Mouse (Mus musculus) neural tube, embryonic 14.5 days (tissue): ENCODE results near the gene Nfatc2. TPM values are rescaled to one million over a fixed set of nuclear protein-coding genes. Genes with fewer than 3 reads are reported as not detected.

ENCODE experiments used
- ATAC-seq: fragments of 200-750 bp; cut with Nextera tagmentation; 2 replicates; pipeline ENCODE4 v1.8.0; 2017; ENCODE audit warnings: low read depth, mild to moderate bottlenecking, moderate TSS enrichment, moderate library complexity
- H3K27ac ChIP-seq: fragments of 300-500 bp; sonication (generic); 2 replicates; pipeline ENCODE4 v1.5.1; 2014; ENCODE audit warnings: low read depth, mild to moderate bottlenecking, control low read depth, low read length, moderate library complexity, mixed read lengths
- H3K27me3 ChIP-seq: fragments of 300-500 bp; sonication (generic); 2 replicates; pipeline ENCODE4 v1.6.1; 2014; ENCODE audit warnings: low read length; ENCODE audit not compliant: control insufficient read depth, insufficient read depth
- H3K36me3 ChIP-seq: fragments of 300-500 bp; sonication (generic); 2 replicates; pipeline ENCODE4 v1.6.1; 2014; ENCODE audit warnings: low read length, mixed read lengths; ENCODE audit not compliant: control insufficient read depth, insufficient read depth
- H3K4me1 ChIP-seq: fragments of 300-500 bp; sonication (generic); 2 replicates; pipeline ENCODE4 v1.6.1; 2014; ENCODE audit warnings: low read length; ENCODE audit not compliant: control insufficient read depth, insufficient read depth
- H3K4me2 ChIP-seq: fragments of 300-500 bp; sonication (generic); 2 replicates; pipeline ENCODE4 v1.6.1; 2014; ENCODE audit warnings: mild to moderate bottlenecking, low read depth, low read length, control low read depth
- H3K4me3 ChIP-seq: fragments of 300-500 bp; sonication (generic); 2 replicates; pipeline ENCODE4 v1.5.1; 2014; ENCODE audit warnings: low read depth, low read length, control low read depth, mixed read lengths
- H3K9ac ChIP-seq: fragments of 300-500 bp; sonication (generic); replicated peaks from 2 replicates; pipeline ENCODE4 v1.6.1; 2014; ENCODE audit warnings: low read depth, mild to moderate bottlenecking, control low read depth, low read length, mixed read lengths
- H3K9me3 ChIP-seq: fragments of 300-500 bp; sonication (generic); 2 replicates; pipeline ENCODE4 v1.6.1; 2016; ENCODE audit warnings: low read length; ENCODE audit not compliant: control insufficient read depth
- WGBS: fragments of 180-500 bp; shearing (Covaris S2); extraction: QIAGEN DNeasy Blood & Tissue Kit; methylation state at CpG from one replicate; pipeline ENCODE4 v1.1.7; 2014; 5-methylcytosine and 5-hydroxymethylcytosine counted together
- microRNA-seq: library from miRNA; unstranded; fragments of <30 nt; microRNA quantifications from one replicate; pipeline ENCODE4, GENCODE M21; 2016
- polyA plus RNA-seq: library from polyadenylated mRNA; unstranded; fragments of >200 nt; fragmentation: Nextera tagmentation; extraction: Ambion mirVana; gene quantifications from 2 replicates; pipeline ENCODE4 v1.2.1, GENCODE M21; 2014

Nfatc2 gene
- polyA plus RNA-seq, 1 experiment from 2014 or later, result 4.0 TPM

DNA sequence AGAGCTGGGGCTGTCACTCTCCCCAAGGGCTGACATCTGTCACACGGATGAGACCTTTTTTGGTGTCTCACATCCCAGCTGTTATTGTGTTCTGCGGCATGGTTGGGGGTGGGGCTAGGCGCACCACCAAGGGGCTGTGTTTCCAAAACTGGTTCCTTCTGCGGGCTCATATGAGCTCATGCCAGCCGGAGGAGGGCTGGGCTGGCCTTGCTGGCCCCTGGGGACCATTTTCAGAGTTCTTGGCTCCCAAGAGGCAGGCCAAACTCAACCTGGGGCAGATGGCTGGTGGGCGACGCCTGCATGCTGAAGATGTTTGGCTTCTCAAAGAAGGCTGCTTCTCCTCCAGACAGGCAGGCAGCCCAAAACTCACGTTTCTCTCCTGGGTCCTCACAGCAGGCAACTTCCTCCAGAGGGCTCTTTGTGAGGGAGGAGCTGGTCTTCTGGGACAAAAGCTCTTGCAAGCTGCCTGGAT, 162.4 kb downstream of the Nfatc2 start:
- Histone ChIP-seq H3K9me3 (no peaks in the 10 kb centered on the region), H3K36me3 (no peaks in the 10 kb centered on the region), H3K4me1 (no peaks in the 10 kb centered on the region), H3K4me2 (no peak overlapping the region), H3K9ac (no peak overlapping the region), H3K27ac (no peak overlapping the region), H3K4me3 (no peak overlapping the region), H3K27me3 (no peaks in the 10 kb centered on the region)
- WGBS, result 21% methylated on average over 8 of the region's 8 CpGs
- ATAC-seq, result no peak

DNA sequence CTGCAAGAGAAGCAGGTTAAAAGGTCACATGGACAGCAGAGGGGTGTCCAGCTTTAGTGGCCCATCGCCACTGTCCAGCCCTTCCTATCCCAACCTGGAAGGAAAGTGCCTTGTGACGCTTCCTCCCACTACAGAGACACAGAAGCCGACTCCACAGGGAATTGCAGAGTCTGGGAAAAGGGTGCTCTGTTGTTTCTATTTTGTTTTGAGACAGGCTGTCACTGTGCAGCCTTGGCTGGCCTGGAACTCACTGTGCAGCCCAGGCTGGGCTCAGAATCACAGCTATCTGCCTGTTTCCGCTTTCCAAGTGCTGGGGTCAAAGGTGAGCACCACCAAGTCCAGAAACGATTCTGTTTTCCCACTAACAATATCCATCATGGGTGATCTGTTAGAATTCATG, 167.3 kb downstream of the Nfatc2 start:
- Histone ChIP-seq H3K27ac (no peak overlapping the region), H3K4me1 (no peaks in the 10 kb centered on the region), H3K36me3 (no peaks in the 10 kb centered on the region), H3K27me3 (no peaks in the 10 kb centered on the region), H3K9me3 (no peaks in the 10 kb centered on the region), H3K4me3 (no peak overlapping the region), H3K4me2 (no peak overlapping the region), H3K9ac (no peak overlapping the region)
- no peak for ATAC-seq
- WGBS, result 83% methylated on average over 5 of the region's 5 CpGs

DNA sequence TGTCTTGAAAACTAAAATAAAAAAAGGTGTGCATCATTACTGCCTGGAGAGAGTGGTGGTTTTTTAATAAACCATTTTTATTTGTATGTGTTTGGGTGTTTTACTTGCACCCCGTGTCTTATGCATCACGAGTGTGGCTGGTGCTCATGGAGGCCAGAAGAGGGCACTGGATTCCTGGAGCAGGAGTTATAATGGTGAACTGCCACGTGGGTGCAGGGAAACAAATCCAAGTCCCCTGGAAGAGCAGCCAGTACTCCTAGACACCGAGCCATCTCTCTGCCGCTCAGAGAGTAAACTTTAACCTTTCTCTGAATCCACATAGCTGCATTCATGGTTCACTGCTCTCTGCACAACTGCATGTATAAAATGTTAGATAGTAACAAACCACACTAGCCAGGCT, 168.1 kb downstream of the Nfatc2 start:
- Histone ChIP-seq H3K4me1 (no peaks in the 10 kb centered on the region), H3K4me3 (no peak overlapping the region), H3K9me3 (no peaks in the 10 kb centered on the region), H3K4me2 (no peak overlapping the region), H3K27me3 (no peaks in the 10 kb centered on the region), H3K36me3 (no peaks in the 10 kb centered on the region), H3K9ac (no peak overlapping the region), H3K27ac (no peak overlapping the region)
- WGBS, result 74% methylated on average over 5 of the region's 5 CpGs
- ATAC-seq, result no peak

DNA sequence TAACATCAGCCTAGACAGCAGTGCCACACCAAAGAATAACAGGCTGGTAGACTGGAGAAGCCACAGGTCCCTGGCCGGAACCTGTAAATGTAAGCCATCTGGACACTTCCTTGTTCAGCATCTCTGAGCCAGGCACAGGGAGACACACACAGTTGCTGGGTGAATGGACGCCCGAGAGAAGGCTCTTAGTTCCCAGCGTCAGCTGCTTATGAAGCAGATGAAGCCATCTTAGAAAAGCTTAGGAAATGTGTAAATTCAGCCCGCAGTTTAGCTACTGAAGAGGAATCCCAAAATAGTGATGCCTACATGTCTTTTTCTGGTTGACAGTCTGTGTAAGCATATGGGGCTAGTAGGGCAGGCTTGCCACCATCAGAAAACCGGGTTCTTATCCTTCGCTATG, 169.1 kb downstream of the Nfatc2 start:
- no peak for ATAC-seq
- Histone ChIP-seq H3K4me1 (no peaks in the 10 kb centered on the region), H3K4me3 (no peak overlapping the region), H3K27me3 (no peaks in the 10 kb centered on the region), H3K27ac (no peak overlapping the region), H3K36me3 (no peaks in the 10 kb centered on the region), H3K9me3 (no peaks in the 10 kb centered on the region), H3K9ac (no peak overlapping the region), H3K4me2 (no peak overlapping the region)
- 93% methylated on average over 7 of the region's 7 CpGs for WGBS

DNA sequence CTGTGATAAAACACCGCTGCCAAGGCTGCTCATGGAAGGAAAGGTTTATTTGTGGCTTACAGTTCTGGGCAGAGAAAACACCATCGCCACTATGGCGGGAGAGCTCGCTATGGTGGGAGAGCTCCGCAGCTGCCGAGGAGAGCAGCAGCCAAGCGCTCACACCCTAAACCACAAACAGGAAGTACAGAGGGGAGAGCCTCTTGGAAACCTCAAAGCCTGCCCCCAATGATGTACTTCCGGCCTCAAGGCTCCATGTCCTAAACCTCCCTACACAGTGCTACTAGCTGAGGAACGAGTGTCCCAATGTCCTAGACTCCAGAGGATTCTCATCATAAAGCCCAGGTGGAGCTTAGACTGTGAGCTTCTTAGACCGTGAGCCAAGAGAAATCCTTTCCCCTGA, 171.9 kb downstream of the Nfatc2 start:
- no peak for ATAC-seq
- WGBS, result 97% methylated on average over 10 of the region's 10 CpGs
- no peak overlapping the region for H3K4me2 ChIP-seq
- no peak overlapping the region for H3K27ac ChIP-seq
- no peak overlapping the region for H3K9ac ChIP-seq
- H3K36me3 ChIP-seq, result no peaks in the 10 kb centered on the region
- H3K9me3 ChIP-seq, result no peaks in the 10 kb centered on the region
- no peaks in the 10 kb centered on the region for H3K27me3 ChIP-seq
- no peak overlapping the region for H3K4me3 ChIP-seq
- no peaks in the 10 kb centered on the region for H3K4me1 ChIP-seq

DNA sequence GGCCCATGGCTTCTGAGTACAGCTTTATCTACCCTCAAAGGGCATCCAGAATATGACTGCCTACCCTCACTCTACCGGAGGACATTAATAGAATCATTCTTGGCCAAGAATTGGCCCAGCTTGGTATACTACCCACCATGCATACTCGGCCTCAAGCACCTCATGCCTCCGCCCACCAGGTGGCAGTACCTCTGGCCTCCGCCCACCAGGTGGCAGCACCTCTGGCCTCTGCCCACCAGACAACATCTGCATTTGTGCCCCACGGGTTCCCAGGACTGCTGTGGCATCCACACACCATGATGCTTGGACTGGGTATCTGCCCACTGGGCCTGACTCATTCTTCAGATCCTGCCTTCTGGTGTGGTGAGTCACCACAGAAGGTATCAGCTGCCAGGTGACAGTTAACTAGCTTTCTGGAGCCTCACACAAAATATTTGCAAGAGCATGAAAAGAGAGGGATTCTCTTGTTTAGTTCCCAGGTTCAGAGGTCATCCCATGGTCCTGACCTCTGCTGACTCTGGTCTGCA, 173.0 kb downstream of the Nfatc2 start:
- H3K4me2 ChIP-seq, result no peak overlapping the region
- no peaks in the 10 kb centered on the region for H3K9me3 ChIP-seq
- H3K4me3 ChIP-seq, result no peak overlapping the region
- H3K9ac ChIP-seq, result no peak overlapping the region
- no peaks in the 10 kb centered on the region for H3K4me1 ChIP-seq
- no peaks in the 10 kb centered on the region for H3K36me3 ChIP-seq
- ATAC-seq, result no peak
- no peaks in the 10 kb centered on the region for H3K27me3 ChIP-seq
- WGBS, result 90% methylated on average over 5 of the region's 5 CpGs
- no peak overlapping the region for H3K27ac ChIP-seq

Small RNAs within 50 kb of the gene (microRNA-seq; reads per million reads assigned to microRNA genes)
- 1.1 reads per million for gene Mir7004

Other genes with a start within 250 kb of the Nfatc2 start
- gene Atp9a, start 140.8 kb upstream of the Nfatc2 start, polyA plus RNA-seq, result 75.2 and 76.8 TPM in 2 replicates
- gene Sall4, start 166.3 kb upstream of the Nfatc2 start, polyA plus RNA-seq, result 0.82 and 1.1 TPM in 2 replicates